Mouse (Mus musculus) kidney, adult 2 months (tissue): Measurements from ENCODE around the gene Prpf3.

Experiments used
- CTCF ChIP-seq: fragments of 200-500 bp; conservative IDR thresholded peaks from 2 replicates; pipeline ENCODE4 v1.5.1; 2011; ENCODE audit warnings: low read depth, mild to moderate bottlenecking, control low read depth, low read length, moderate library complexity, mixed read lengths; ENCODE audit not compliant: insufficient read depth, insufficient read length
- POLR2A ChIP-seq: fragments of 200-500 bp; IDR thresholded peaks from one replicate; pipeline ENCODE4 v1.6.1; 2011; ENCODE audit warnings: low read depth, low read length, control low read depth

DNA sequence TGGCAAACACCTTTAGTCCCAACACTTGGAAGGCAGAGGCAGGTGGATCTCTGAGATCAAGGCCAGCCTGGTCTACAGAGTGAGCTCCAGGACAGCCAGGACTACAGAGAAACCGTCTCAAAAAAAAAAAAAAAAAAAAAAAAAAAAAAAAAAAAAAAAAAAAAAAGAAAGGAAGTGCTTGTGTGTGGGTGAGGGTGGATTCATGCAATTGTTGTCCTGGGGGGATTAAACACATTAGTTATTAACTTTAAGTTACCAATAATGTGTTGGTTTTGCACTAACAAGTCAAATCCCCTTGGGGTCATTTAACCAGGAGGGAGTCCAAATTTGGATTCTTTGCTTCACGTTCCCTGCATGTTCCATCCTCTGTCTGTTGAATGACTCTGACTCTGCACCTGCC is 29.4 kb downstream of the Prpf3 start:
- TF ChIP-seq CTCF: no peak
- TF ChIP-seq POLR2A: no peak
